Mouse (Mus musculus): ENCODE results near the gene Gm20388.

DNA sequence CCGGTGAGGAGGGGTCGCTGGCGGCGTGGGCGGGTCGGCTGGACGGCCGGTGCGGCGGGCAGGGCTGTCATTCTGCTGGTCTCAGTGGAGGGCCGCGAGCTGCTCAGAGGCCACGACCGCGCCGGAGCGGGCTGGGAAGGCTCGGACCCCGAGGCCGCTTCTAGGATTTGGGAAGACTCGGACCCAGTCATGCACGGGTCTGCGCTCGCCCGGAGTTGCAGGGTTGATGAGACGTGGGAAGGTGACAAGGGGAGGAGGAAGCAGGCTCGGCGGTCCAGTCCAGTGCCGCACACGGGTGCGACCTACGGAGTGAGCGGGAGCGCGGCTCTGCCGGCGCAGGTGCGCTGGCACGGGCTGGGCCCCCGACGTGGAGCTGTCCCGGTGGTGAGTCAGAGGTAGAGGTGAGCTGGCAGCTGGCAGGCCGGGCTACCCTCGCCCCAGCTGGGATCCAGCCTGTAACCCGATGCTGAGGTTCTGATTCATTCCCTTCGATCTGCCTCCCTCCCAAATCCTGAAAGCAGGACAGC lies 203.7 kb downstream of the Gm20388 start:
- TF ChIP-seq CTCF (IDR thresholded peaks at IDR 0.05; ENCODE audit: low read depth, low read length) (no peak), POLR2A (IDR thresholded peaks at IDR 0.05; ENCODE audit: insufficient read depth, low read length) (no peak), EP300 (IDR thresholded peaks at IDR 0.05; ENCODE audit: insufficient read depth, low read depth, low read length) (no peak)

Measured in ES-Bruce4 (cell line).